Mouse (Mus musculus): Measurements from ENCODE around the gene Cep295nl.
A peak's percentile ranks its signal among the peaks of the same experiment; 100 is the strongest.
"Not testable (repeated sequence)": the region's sequence is repeated elsewhere in the genome, so short reads cannot be mapped to it uniquely, and the experiment has no call there.

Cep295nl gene

GRCm38 (mm10) chr11:118323974-118324373 is 18.3 kb downstream of the Cep295nl start:
- DNase-seq (ENCODE audit: extremely low read depth, insufficient read length, low spot score), result no peak

DNA sequence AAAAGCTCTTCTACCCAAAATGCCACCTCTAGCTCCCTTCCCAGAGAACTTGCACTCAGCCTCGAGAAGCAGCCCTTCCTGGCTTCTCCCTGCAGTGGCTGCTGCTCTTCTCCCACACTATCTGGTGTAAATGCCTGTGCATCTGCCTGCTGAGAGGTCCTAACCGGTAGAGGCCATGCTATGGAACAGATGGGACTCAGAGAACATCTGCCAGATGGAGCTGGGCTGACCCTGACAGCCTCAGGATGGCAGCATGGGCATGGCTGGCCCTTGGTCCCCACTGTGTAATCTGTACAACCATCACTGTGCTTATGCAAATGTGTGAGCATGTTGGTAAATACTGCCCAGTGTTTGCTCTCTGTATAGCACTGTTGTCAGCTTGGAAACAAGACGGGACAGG is 19.7 kb downstream of the Cep295nl start:
- no peak for DNase-seq (ENCODE audit: extremely low read depth, insufficient read length, low spot score)

- peak; percentile 83 for DNase-seq (ENCODE audit: extremely low read depth, insufficient read length, low spot score)
Measured at GRCm38 (mm10) chr11:118321971-118322370, 20.3 kb downstream of the Cep295nl start.

- no peak for DNase-seq (ENCODE audit: extremely low read depth, insufficient read length, low spot score)
Measured at GRCm38 (mm10) chr11:118321500-118321899, 20.8 kb downstream of the Cep295nl start.

DNA sequence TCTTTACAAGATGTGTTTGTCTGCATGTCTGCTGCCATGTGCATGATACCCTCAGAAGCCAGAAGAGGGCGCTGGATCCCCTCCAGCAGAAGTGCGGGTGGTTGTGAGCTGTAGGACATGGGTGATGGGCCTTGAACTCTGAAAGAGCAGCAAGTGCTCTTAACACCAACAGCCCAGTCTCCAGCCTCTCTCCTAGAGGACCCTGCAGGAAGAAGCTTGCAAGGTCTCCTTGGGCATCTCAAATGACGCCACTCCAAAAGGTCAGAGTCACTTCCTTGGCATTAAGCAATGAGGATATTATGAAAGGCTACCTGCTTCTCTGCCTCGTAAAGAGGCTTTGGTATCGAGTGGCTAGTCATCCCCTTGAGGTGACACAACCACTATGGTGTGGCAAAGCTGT is 23.6 kb downstream of the Cep295nl start:
- DNase-seq (ENCODE audit: extremely low read depth, insufficient read length, low spot score), result peak; percentile 51

- DNase-seq (ENCODE audit: extremely low read depth, insufficient read length, low spot score), result no peak
Measured at GRCm38 (mm10) chr11:118317129-118317528, 25.2 kb downstream of the Cep295nl start.

- DNase-seq (ENCODE audit: extremely low read depth, insufficient read length, low spot score), result no peak
Measured at GRCm38 (mm10) chr11:118316231-118316806, 26.0 kb downstream of the Cep295nl start.

GRCm38 (mm10) chr11:118312132-118312723 is 30.1 kb downstream of the Cep295nl start:
- DNase-seq (ENCODE audit: extremely low read depth, insufficient read length, low spot score), result no peak

GRCm38 (mm10) chr11:118307962-118308361 is 34.3 kb downstream of the Cep295nl start:
- DNase-seq (ENCODE audit: extremely low read depth, insufficient read length, low spot score), result not testable (repeated sequence)

DNA sequence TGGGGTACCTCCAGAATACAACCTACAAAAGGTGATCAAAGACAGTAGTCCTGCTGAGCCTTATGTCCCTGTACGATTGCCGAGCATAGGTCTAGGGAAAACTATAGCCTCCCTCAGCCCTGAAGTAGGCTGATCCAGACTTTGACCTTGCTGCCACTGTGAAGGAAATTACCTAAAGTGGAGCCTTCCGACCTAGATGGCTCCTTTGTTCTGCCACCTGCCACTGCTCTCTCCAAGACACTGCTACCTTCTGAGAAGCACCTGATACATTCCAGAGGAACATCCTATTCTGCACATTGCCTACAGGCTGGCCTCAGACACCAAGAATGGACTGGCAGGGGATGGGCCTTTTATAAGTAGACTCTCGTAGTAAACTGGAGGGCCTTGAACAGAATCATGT is 38.3 kb downstream of the Cep295nl start:
- DNase-seq (ENCODE audit: extremely low read depth, insufficient read length, low spot score), result not testable (repeated sequence)

GRCm38 (mm10) chr11:118298810-118299209 is 43.5 kb downstream of the Cep295nl start:
- peak; percentile 60 for DNase-seq (ENCODE audit: extremely low read depth, insufficient read length, low spot score)

DNA sequence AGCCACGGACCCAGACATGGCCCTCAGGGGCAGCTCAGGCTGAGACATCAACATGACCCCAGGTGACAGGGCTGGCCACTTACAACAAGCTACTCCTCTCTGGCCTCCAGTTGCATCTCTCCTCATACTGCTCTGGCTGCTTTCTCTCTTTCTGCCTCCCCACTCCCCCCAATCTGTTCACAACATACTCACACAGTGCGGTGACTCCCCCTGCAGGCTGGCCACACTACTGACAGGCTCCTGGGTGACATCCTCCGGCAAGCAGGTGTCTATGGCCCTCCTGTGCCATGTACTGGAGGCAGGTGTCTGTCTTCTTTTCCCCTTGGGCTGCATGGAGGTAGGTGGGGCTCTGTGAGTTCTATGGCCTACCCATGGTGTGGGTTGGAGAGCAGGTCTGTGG is 44.3 kb downstream of the Cep295nl start:
- DNase-seq (ENCODE audit: extremely low read depth, insufficient read length, low spot score), result no peak

DNA sequence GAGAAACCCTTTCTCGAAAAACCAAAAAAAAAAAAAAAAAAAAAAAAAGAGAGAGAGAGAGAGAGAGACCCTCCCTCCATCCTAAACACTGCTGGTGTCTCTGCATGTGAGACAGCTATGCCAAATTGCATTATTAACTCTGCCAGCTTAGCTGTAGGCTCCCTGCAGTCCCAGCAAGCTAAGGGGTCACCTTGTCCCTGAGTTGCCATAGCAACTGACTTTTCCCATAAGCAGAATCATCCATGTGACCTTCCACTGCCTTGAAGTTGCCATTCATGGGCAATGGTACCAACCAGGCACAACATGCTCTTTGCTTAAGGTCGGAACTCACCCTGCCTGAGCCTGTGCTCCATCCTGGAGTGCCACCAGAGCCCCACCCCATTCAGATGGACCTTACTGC is 47.3 kb downstream of the Cep295nl start:
- DNase-seq (ENCODE audit: extremely low read depth, insufficient read length, low spot score), result no peak

GRCm38 (mm10) chr11:118292671-118293070 is 49.6 kb downstream of the Cep295nl start:
- DNase-seq (ENCODE audit: extremely low read depth, insufficient read length, low spot score), result no peak

GRCm38 (mm10) chr11:118289999-118290889 is 52.1 kb downstream of the Cep295nl start, which contains the start of gene Usp36:
Gene Usp36 (minus strand): TSS chr11:118290244.
- DNase-seq (ENCODE audit: extremely low read depth, insufficient read length, low spot score), result peak; percentile 100

DNA sequence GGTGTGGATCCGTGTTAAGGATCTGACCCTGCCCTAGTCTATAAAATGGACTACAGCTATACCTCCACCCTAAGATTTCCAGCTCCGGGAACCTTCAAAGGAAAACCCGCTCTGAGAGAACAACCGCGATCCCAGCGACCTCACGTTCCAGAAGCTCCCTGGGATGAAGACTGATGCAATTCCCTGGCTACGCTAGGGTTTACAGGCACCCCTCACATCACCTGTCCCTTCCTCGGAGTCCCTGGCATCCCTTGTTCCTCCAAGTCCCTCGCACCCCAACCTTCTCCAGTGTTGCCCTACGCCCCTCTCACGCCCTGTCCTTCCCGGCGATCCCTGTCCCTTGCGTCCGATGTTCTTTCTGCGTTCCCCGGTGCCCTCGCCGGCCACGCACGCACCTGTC is 52.7 kb downstream of the Cep295nl start:
- DNase-seq (ENCODE audit: extremely low read depth, insufficient read length, low spot score), result no peak

DNA sequence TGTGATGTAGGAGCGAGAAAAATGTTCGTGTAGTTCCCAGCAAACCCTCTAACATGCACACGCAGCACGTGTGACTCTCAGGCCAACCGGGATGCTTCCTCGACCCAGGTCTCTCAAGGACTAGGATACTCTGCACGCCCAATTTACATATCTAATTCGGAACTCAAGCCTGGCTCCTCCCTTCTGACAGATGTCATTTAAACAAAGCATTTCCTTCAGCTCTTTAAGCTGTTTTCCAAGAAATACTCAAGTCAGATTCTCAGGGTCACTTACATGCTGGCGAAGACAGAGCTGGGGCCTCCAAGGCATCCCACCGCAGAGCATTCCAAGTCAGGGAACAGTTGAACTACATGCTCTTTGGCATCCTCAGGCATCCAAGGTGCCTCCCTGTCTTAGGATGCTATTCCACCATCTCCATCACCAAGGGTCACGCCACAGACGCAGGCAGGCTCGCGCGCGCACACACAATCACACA is 53.2 kb downstream of the Cep295nl start:
- DNase-seq (ENCODE audit: extremely low read depth, insufficient read length, low spot score), result no peak

GRCm38 (mm10) chr11:118287573-118287972 is 54.7 kb downstream of the Cep295nl start:
- DNase-seq (ENCODE audit: extremely low read depth, insufficient read length, low spot score), result no peak

DNA sequence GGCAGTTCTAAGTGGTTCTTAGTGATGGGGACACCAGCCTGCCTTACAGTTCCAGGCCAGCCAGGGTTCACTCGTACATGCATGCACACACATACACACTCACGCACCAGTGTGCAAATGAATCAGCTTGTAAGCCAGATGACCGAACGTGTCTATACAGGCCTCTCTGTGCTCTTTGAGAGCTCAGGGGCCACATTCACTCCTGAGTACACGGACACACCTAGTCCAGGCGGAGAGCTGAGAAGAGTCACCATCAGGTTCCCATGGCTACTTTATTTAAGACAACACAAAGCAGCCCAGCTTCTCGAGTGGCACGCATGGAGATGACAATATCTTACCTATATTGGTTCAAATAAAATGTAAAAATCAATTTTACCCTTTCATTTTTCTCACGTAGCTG is 55.9 kb downstream of the Cep295nl start:
- no peak for DNase-seq (ENCODE audit: extremely low read depth, insufficient read length, low spot score)

DNA sequence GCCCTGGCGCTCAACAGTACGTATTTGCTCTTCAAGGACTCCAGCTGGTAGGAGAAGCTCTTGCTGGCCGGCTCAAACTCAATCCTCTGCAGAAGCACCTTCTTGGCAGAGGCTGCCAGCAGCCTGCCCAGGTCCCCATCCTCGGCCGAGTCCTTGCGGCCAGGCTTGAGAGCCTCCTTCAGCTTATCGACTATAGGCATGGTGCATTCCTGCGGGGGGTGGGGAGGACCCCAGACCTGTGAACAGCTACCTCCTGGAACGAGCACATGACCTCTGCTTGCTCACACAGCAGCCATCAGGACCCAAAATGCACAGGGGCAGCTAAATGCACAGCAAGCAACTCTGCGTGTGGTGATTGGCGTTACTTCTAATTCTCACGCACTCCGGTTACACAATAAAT is 56.5 kb downstream of the Cep295nl start:
- no peak for DNase-seq (ENCODE audit: extremely low read depth, insufficient read length, low spot score)
